Mouse (Mus musculus) cerebellum, postnatal 4 days (tissue): ENCODE data around the gene Ttpal.
"Not testable (repeated sequence)": the region's sequence is repeated elsewhere in the genome, so short reads cannot be mapped to it uniquely, and the experiment has no call there.

Experiments
- DNase-seq, 2 experiments: peaks; one replicate each; pipeline ENCODE4 v3.0.0; 2022; ENCODE audit warnings: low spot score in 2 of 2, mixed read lengths in 1 of 2

The Ttpal gene

DNA sequence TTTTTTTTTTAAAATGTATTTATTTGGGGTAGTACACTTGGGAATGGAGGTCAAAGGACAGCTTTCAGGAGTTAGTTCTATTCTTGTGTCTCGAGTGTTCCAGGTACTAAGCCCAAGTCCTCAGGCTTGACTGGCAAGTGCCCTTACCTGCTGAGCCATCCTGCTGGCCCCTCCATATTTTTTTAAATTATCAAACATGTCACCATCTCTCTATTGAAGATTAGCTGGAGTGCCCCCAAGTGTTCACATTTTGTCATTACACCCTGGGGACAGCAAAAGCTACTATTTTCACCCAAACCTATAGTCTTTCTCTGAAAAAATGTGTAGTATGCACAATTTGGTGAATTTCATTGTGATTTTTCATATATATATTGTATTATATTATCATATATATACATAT lies 10.0 kb upstream of the Ttpal start:
- peak in 1 of 2 experiments; percentile 48 for DNase-seq

DNA sequence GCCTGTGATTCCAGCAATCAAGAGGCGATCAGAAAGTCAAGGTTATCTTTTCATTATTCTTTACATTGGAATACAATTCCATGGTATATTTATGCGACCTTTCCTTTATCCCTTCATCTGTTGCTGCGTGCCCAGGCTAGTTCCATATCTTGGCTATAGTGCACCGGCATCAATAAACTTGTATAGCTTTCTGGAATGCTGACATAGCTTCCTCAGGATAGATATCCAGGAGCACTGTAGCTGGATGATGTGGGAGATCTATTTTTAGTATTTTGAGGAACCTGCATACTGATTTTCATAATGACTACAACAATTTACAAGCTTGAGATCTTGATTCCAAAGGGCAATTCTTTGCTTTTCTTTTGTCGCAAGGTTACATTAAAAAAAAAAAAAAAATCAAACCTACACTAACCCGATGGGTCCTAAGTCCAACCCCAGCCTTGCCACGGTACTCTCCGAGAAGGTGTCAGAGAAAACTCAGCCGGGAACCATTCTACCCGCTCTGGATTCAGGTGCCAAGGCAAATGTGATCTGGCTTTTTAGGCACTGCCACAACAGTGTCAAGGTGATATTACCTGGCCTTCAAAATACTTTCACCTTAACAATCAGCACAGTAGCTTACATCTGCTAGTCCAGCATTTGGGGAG lies 8.4 kb upstream of the Ttpal start:
- no peak for DNase-seq

DNA sequence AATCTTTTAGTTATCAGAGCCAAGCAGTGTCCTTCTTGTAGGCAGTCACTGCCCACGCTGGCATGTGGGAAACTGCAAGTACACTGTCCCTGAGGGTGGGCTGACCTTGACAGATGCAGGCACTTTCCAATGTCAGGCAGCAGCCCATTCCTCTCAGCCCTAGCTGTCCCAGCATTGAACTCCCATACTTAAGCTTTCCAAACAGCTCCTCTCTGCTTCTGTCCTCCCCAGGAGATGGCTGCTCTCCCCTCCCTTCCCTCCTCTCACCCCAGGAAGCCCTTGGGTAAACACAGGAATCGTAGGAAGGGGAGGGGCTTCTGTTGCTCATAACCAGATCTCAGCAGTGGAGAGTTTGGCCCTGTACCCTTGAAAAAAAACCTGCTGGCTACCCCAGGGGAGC lies 7.0 kb upstream of the Ttpal start:
- DNase-seq = no peak

DNA sequence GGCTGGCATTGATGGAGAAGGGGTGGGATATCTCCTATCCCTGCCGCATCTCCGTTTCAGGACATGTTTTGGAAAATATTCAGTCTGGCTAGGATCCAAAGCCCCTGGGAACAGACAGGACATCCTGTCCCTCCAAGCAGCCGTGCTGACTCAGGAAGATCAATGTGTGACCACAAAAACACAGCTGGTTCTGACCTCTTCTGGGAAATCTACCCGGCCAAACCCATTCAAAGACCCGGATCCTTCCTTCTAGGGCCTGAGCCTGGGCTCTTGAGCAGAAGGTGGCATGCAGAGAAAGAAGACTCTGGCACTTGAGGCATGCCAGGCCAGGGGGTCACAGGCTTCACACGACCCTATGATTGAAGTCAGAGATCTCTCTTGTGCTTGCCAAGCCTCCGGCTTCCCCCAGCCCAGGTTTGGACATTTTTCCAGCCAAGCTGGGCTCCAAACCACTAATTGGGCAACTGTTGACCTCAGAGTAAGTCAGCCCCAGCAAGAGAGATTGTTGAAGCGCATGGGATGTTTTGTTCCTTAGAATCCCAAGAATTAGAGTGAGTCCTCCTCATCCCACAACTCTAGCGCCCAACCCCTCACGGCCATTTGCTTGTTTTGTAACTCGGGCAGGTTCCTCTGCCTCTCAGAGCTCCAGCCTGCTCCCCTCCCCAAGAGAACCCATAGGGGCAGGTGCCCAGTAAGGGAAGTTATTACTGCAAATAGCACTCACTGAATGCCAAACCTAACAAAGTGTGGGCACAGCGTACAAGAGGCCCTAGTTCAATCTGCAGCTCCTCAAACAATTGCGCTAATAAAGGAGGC lies 5.8 kb upstream of the Ttpal start:
- no peak for DNase-seq

DNA sequence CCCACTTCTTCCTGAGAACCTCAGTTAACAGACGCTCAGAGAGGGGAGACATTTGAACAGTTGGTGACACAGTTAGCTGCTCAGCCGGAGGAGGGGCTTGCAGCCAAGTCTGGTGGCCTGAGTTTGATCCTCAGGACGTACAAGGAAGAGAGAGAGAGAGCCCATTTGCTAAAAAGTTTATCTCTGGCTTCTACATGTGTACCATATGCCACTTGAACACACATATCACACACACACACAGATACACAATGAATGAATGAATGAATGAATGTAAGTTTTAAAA lies 5.3 kb upstream of the Ttpal start:
- DNase-seq = no peak

DNA sequence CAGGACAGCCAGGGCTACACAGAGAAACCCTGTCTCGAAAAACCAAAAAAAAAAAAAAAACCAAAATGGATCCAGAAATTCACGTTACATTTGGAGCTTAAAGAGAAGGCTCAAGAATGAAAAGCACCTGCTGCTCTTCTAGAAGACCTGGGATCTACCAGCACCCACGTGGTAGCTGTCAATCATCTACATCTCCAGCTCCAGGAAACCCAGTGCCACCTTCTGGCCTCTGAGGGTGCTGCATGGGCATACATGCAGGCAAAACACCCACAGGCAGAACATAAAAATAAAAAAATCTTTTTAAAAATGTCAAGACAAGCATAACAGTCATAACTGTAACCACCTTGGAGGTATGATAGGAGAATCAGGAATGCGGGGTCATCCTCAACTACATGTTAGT lies 4.5 kb upstream of the Ttpal start:
- peak in 1 of 2 experiments; percentile 52 for DNase-seq

DNA sequence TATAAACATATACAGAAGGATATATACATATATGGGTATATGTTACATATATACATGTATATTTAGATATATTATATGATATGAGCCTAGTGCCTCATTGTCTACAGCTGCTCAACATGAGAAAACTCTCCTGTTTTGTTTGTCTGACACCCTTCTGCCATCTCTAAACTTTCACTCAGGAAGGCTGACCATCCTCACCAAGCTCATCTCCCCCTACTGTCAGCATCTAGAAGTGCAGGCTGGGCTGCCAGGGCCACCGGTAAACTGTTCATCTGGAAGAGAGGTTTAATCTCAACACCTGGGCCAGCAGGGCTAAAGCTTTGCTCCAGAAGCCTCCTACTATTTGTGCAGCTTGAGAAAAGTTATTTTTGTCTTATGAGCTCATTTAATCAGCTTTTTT lies 2.9 kb upstream of the Ttpal start:
- peak; percentile 46 to 64 for DNase-seq

DNA sequence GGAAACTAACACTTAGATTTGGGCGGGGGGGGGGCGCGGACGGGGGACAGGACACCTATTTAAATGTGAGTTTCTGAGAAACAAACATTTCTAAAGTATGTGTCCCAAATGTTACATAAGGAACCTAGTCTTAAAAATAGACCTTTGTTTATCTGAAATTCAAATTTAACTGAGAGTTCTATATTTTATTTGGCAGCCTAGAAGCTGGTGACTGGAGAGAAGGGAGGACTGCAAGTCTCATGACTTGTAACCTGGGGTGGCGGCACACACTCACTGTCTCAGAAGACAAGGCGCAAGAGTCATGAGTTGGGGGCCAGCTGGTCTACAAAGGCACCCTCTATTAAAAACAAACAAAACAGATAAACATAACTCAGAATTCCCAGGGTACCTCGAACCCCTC lies 1.0 kb upstream of the Ttpal start:
- no peak for DNase-seq

DNA sequence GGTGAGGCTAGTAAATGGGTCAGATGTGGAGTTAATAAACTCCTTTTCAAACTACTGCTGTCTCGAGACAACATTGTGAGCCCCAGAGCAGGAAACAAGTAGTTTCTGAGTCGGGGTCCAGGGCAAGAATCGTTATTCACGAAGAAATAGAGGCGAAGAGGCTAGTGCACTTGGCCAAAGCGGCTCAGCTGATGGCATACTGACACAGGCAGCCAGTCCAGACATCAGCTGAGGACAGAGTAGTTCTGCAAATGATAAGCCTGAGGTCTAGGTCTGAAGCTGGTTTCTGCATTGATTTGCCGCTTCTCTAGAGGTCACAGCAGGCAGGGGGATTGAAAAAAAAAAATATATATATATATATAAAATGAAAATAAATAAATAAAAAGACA lies 408 bp upstream of the Ttpal start:
- DNase-seq = no peak

DNA sequence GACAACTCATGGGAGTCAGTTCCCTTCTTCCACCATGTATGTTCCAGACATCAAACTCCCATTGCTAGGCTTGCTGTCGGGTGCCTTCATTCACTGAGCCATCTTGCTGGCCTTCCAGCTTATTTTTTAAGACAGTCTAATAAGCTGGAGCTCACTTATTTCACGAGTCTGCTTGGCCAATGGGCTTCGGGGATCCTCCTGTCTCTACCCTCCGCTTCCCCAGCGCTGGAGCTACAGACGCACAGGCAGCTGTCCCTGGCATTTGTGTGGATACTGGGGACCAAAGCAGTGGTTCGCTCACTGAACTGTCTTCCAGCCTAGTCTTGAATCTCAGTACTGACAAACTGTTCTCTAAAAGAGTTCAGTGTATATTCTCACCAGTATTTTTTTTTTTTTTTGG lies 4.0 kb downstream of the Ttpal start:
- no peak for DNase-seq

DNA sequence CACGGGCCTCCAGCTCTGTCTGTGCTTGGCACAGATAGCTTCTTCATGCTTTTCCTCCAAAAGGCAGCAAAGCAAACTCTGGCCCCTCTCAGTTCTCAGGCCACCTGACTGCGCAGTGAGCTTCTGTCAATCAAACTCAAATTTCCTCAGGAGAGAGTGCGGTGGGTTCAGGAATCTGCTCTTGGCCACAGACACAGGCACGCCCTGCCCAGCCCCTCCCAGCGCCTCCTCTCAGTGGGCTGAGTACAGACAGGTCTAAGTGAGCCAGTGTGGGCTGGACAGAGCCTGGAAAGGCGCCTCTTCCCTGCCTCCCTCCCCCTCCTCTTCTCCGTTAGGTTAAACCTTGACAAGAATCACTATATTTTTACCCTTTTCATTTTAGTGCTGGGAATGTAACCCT lies 5.9 kb downstream of the Ttpal start:
- DNase-seq = no peak

DNA sequence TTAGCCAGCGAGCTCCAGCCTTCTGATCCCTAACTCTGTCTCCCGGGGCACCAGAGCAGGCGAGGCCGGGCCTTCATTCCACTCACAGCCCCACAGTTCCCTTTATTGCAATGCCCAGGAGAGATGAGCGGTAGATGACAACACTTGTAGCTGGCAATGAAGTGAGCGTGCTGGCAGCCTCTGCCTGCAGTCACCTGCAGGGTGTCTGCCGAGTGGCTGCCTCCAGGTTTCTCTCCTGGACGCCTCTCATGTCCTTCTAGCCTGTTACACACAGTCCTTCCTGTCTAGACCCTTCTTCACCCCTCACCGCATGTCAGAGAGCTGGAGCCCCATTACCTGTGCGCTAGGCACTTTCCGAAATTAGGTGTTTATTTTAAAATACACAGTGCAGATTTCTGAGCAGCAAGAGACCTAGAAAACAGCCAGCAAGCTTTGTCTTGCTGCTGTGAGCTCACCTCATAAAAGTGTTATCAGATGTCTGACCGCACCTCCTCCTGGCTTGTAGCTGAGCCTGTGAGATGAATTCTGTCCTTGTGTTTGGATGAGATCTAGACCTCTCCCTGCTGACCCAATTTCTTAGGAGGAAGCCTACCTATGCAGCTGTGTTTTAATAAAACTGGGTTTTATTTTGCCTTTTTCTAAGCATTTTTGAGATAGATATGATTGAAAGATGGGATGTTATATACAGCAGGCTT lies 7.3 kb downstream of the Ttpal start:
- no peak for DNase-seq

DNA sequence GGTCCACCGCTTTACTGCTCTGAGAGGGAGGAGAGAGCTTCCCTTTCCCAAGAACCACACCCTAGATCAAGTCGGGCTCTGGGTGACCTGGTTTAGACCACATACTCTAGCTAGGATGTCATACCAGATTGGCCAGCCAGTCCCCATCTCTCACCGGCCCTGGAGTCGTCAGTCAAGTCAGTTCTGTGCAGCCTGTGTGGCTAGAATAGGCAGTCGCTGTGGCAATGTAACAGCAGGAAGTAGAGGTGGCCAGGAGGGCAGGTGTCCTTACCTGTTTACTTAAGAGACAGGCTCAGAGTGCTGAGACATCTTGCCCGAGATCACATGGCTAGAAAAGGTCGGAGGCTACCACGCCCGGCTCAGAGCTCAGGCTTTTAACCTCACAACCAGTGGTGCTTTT lies 9.1 kb downstream of the Ttpal start:
- no peak for DNase-seq

DNA sequence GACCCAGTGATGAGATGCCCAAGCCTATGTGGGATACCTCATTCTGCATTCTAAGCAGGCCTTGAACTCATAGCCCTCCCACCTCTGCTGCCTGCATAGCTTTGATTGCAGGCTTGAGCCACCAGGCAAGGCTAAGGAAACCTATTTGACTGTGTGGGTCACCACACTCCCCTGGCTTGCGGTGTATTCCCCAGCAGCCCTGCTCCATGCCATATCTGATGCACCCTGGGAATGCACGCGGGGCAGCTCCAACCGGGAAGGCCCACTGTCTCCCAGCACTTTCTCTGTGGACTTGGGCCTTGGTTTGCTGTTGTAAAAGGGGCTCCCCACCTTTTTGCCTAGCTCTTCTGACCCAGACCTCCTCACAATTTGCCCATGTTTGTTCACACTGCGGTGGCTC lies 11.1 kb downstream of the Ttpal start:
- DNase-seq = no peak

DNA sequence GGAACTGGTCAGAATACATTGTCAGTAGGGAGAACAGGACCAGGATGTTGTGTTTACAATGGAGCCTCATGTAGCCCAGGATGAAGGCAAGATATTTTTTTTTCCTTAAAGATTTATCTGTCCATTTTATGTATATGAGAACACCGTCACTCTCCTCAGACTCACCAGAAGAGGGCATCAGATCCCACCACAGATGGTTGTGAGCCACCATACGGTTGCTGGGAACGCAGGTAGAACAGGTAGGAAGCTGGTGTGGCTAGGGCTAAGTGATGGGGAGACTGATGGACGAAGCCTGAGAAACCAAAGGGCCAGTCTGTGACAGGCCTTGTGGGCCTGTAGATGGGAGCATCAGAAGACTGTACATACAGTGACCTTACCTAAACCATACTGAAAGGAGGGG lies 11.9 kb downstream of the Ttpal start:
- DNase-seq = no peak

DNA sequence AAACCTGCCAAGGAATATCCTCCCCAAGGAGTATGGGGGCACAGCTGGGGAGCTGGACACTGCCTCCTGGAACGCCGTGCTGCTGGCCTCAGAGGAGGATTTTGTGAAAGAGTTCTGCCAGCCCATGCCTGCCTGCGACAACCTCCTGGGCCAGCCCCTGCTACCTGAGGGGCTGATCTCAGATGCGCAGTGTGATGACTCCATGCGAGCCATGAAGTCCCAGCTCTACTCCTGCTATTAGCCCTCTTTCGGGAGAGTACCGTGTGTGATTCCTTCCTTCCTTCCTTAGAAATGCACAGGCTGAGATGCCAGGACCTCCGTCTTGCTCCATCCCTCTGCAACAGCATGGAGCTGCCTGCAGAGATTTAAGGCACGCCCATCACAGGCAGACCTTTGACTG lies 13.3 kb downstream of the Ttpal start:
- no peak for DNase-seq

DNA sequence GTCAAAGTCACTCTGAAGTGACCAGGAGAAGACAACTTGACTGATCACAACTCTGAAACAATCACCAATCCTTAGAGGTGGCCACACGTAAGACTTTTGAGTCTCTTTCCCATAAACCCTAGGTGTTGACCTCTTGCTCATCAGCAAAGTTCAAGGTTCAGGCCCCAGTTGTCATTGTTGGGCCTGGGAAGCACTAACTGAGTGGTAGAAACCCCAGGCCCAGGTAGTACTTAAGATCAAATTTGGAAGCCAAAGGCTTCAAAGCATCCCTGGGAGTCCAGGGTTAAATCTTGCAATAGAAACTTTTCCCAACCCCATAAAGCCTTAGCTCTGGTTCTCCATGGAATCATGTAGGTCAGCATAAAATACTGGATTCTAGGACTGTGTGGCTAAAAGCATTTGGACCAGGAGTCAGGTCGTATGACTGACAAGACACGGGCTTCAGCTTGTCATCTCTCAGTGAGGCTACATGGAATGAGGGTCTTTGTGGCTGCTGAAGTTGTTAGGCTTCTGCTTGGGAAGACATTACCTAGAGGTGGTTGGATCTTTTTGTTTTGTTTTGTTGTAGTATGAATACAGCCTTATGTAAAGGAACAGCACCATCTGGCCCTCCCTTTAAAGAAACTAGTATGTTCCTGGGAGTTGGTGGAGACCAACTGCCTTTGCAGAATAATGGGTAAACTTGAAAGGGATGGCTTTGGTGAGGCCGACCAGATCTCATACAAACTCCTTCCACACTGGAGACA lies 14.0 kb downstream of the Ttpal start:
- no peak for DNase-seq

DNA sequence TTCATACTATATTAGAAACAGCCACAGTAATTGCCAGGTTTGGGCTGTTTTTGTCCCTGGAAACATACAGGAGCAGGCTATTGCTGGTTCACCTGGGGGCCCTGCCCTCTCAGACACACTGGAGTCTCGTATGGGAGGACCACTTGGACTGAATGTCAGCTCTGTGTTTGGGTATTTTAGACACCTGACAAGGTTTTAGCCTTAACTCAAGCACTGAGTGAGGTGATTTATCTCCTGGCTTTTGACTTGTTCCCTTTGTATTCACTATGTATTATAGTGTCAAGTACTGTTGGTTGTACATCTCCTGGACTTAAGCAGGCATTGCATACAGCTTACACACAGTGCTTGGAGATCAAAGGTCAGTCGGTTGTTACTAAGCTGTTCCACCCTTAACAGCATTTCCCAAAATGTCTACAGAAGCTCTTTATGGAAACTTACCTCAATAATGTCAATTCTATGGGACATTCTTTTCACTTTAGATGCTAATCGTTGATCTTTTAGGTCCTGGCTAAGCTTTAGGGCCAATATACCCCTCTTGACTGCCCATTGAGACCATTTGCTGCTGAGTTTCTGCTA lies 14.6 kb downstream of the Ttpal start:
- no peak for DNase-seq

DNA sequence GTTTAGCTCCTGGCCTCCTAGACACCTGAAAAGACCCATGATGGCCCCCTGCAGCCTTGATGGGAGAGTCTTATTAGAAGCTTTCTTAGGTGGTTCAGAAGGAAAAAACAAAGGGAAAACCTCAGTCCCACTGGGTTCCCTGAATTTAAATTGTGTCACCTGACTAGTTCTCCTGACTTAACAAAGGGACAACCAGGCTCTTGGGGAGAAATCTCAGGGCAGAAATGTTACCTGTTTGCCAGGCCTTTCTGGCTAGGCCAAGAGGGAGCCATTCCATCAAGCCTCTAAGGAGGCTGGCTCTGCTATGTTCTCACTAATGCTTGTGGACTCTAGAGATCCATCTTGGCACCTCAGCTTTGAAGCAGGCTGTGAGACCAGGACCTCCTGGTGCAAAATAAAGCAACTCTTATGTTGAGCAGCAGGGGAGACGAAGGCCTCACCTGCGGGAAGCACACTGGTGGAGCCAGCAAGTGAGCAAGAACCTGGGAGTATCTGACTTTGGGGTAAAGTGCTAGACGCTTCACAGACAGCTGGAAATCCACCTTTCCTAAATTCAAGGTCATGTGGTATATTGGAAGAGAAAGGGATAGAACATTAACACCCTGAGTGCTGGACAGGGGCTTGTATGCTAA lies 15.2 kb downstream of the Ttpal start:
- no peak for DNase-seq

DNA sequence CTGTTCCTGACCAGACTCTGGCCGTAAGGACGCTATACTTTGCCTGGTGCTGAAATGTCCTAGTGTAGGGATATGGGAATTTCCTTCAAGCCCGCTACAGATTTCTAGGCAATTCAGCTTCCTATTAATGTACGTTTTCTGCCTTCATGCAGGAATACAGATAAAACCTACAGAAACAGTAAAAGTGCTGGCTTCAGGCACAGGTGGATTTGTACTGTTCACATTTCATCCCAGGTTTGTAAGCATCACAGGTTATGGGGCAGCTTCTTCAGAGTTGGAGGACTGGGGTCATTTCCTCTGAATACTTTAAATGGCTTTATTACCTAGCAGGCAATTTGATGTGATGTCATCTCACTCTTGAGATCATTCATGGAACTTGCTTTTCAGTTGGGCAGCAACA lies 15.8 kb downstream of the Ttpal start:
- no peak for DNase-seq

DNA sequence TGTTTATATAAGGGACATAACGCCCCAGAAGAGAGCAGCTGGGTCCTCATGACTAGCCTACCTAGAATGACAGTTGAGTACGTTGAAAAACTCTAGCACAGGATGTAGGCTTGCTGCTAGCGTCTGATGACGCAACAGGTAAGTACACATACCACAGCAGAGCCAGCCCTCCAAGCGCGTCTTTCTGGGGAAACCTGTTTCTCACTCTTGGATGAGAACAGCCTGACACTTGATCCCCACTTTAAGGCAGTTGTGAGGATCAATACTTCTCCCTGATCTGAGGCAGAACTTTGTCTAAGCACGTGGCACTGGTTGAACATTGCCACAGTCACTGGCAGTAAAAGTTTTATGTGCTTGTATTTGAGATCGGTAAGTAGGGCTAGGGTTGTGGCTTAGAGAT lies 18.3 kb downstream of the Ttpal start:
- no peak for DNase-seq

DNA sequence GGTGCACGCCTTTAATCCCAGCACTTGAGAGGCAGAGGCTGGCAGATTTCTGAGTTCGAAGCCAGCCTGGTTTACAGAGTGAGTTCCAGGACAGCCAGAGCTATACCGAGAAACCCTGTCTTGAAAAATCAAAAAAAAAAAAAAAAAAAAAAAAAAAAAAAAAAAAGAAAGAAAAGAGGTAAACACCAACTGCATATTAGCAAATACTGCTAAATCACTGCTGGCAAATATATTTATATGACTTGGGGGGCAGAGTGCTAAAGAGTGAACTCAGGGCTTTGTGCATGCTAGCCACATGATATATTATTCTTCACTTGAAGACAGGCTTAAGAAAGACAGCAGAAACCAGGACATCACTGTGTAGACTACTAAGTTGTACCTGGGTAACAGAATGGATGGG lies 19.3 kb downstream of the Ttpal start:
- not testable (repeated sequence) for DNase-seq
